Mouse (Mus musculus) urinary bladder, postnatal 14 days (tissue): ENCODE measurements around the gene Olfr50.

Source experiments
- DNase-seq: peaks from one replicate; pipeline ENCODE4 v3.0.0; 2021; ENCODE audit warnings: low spot score

Gene Olfr50

GRCm38 (mm10) chr2:36790238-36790637, at the start of gene Olfr50:
Olfr50 (plus strand) TSS chr2:36790538.
- DNase-seq: no peak

GRCm38 (mm10) chr2:36783976-36784375, 6.4 kb upstream of the Olfr50 start, which contains the start of gene Olfr348:
Olfr348 (plus strand) TSS chr2:36784276.
- DNase-seq: no peak

DNA sequence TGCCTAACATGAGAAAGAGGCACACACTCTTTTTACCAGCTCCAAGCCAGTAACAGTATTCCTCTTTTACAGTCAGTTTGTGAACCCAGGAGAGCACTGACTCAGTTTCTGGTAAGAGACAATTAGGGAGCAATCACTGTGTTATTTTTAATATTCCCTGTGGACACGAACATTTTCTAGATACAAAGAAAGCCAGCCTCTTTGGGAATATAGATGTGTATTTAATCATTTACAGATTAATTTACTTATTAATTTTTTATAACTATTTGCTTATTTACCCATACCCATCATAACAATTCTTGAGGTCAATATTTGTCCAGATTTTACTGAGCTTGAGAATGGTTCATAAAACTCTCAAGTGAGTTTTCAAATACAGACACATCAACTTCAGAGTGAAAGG, 26.6 kb downstream of the Olfr50 start, which contains the start of gene Olfr3:
Olfr3 (minus strand) TSS at position 101 of the 400 bp plus-strand sequence.
- DNase-seq: no peak

- no peak for DNase-seq
These were observed 55.7 kb downstream of the Olfr50 start, which contains the start of gene Olfr350 for GRCm38 (mm10) chr2:36846010-36846409. Olfr350 (plus strand) TSS chr2:36846310.
